Mouse (Mus musculus): ENCODE data around the gene Olfr67. TPM values are rescaled to one million over a fixed set of nuclear protein-coding genes. Genes with fewer than 3 reads are reported as not detected.
"Not testable (repeated sequence)": the region's sequence is repeated elsewhere in the genome, so short reads cannot be mapped to it uniquely, and the experiment has no call there.

Gene Olfr67
- total RNA-seq, 2 experiments from 2014 or later: not detected

DNA sequence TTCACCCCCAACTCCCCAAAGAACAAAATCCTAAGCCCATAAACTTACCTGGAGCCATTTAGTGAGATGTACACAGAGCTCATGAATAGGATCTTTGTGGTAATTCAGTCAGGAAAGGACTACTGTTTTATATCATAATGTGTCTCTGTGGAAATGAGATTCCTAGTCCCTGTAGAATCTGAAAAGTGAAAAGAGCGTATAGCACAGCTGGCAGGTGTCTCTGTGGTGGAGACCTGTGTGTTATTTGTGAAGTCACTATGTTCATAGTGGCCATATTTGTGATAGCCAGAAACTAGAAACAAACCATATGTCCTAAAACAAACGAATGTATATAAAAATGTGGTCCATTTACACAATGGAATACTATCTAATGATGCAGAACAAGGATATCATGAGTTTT is 20.1 kb downstream of the Olfr67 start, which contains the start of gene Olfr69:
Olfr69 (minus strand) TSS at position 101 of the 400 bp plus-strand sequence.
- no peak for DNase-seq (ENCODE audit: low spot score in 2 of 2)

GRCm38 (mm10) chr7:103767687-103768086 is 23.9 kb downstream of the Olfr67 start:
- not testable (repeated sequence) for DNase-seq (ENCODE audit: low spot score in 2 of 2)

DNA sequence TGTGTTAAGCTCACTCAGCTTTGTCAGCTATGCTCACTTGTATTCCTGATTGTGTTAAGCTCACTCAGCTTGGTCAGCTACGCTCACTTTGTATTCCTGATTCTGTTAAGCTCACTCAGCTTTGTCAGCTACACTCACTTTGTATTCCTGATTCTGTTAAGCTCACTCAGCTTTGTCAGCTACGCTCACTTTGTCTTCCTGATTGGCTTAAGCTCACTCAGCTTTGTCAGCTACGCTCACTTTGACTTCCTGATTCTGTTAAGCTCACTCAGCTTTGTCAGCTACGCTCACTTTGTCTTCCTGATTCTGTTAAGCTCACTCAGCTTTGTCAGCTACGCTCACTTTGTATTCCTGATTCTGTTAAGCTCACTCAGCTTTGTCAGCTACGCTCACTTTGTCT is 29.4 kb downstream of the Olfr67 start:
- DNase-seq (ENCODE audit: low spot score in 2 of 2): not testable (repeated sequence)

DNA sequence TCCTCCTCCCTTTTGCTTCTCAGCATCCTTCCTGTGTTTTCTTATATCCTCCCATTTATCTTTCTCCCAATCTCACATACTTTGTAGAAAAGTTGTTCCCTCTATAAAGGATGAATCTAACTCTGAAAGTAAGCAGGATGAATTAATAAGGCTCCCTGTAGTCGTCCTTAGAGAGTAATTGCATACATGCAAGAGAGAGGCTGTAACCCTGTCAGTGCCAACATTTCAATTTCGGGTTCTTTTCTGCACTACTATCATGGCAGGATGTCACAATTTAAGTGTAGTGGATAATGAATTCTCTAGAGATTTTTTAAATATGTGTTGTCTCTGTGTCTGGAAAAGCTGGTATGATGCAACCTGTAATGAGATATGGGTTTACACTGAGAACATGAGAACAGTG is 34.4 kb downstream of the Olfr67 start, which contains the start of gene Olfr630:
Olfr630 (minus strand) TSS at position 101 of the 400 bp plus-strand sequence.
- no peak for DNase-seq (ENCODE audit: low spot score in 2 of 2)

- DNase-seq (ENCODE audit: low spot score in 2 of 2): no peak
Observed at GRCm38 (mm10) chr7:103744843-103745242, 46.8 kb downstream of the Olfr67 start, which contains the start of gene Olfr629. TSS of gene Olfr629 (minus strand) at chr7:103744943.

Other genes with a start within 250 kb of the Olfr67 start
- not detected for gene Olfr612, start 249.1 kb downstream of the Olfr67 start, total RNA-seq (2021)
- not detected for gene Olfr613, start 243.7 kb downstream of the Olfr67 start, total RNA-seq (2021)
- not detected for gene Olfr615, start 235.7 kb downstream of the Olfr67 start, total RNA-seq (2021)
- not detected for gene Olfr616, start 222.7 kb downstream of the Olfr67 start, total RNA-seq (2021)
- gene Olfr617, start 218.8 kb downstream of the Olfr67 start, total RNA-seq (2021): not detected
- not detected for gene Olfr618, start 201.7 kb downstream of the Olfr67 start, total RNA-seq (2021)
- gene Olfr619, start 191.2 kb downstream of the Olfr67 start, total RNA-seq (2021): not detected
- gene Olfr620, start 179.3 kb downstream of the Olfr67 start, total RNA-seq (2021): not detected
- gene Olfr622, start 149.1 kb downstream of the Olfr67 start, total RNA-seq (2021): not detected
- not detected for gene Olfr623, start 128.1 kb downstream of the Olfr67 start, total RNA-seq (2021)
- gene Olfr624, start 120.6 kb downstream of the Olfr67 start, total RNA-seq (2021): under 1 TPM in 1 of 2 experiments, not detected in 1; 0.06 TPM
- gene Olfr625-ps1, start 109.1 kb downstream of the Olfr67 start, total RNA-seq (2021): not detected
- not detected for gene Olfr243, start 77.2 kb downstream of the Olfr67 start, total RNA-seq (2021)
- gene Olfr628, start 61.4 kb downstream of the Olfr67 start, total RNA-seq (2021): not detected
- not detected for gene Olfr629, start 46.9 kb downstream of the Olfr67 start, total RNA-seq (2021)
- not detected for gene Olfr630, start 34.5 kb downstream of the Olfr67 start, total RNA-seq (2021)
- not detected for gene Olfr69, start 20.2 kb downstream of the Olfr67 start, total RNA-seq (2021)
- not detected for gene Olfr68, start 12.1 kb downstream of the Olfr67 start, total RNA-seq (2021)
- 100 to 1,000 TPM; 618 to 940 TPM for gene Hbb-bt, start 22.2 kb upstream of the Olfr67 start, total RNA-seq (2021)
- 1,000 to 10,000 TPM; 4,172 to 4,820 TPM for gene Hbb-bs, start 36.3 kb upstream of the Olfr67 start, total RNA-seq (2021)
- not detected for gene Hbb-bh2, start 48.7 kb upstream of the Olfr67 start, total RNA-seq (2021)
- not detected for gene Hbb-bh1, start 51.3 kb upstream of the Olfr67 start, total RNA-seq (2021)
- not detected for gene Hbb-y, start 61.4 kb upstream of the Olfr67 start, total RNA-seq (2021)
- not detected for gene Olfr66, start 94.4 kb upstream of the Olfr67 start, total RNA-seq (2021)
- gene Olfr64, start 102.7 kb upstream of the Olfr67 start, total RNA-seq (2021): not detected
- gene Olfr65, start 111.7 kb upstream of the Olfr67 start, total RNA-seq (2021): not detected
- gene Olfr631, start 137.0 kb upstream of the Olfr67 start, total RNA-seq (2021): not detected
- not detected for gene Olfr632, start 142.5 kb upstream of the Olfr67 start, total RNA-seq (2021)
- gene Olfr633, start 152.6 kb upstream of the Olfr67 start, total RNA-seq (2021): not detected
- not detected for gene Olfr635, start 179.3 kb upstream of the Olfr67 start, total RNA-seq (2021)
- not detected for gene Olfr638, start 206.9 kb upstream of the Olfr67 start, total RNA-seq (2021)
- gene Olfr639, start 225.5 kb upstream of the Olfr67 start, total RNA-seq (2021): under 1 TPM in 1 of 2 experiments, not detected in 1; 0.08 TPM
- gene Olfr640, start 233.8 kb upstream of the Olfr67 start, total RNA-seq (2021): not detected
- not detected for gene Olfr641, start 243.6 kb upstream of the Olfr67 start, total RNA-seq (2021)